Mouse (Mus musculus) embryonic fibroblast, embryonic 13.5 days (primary cell): ENCODE data around the gene Thbd.

Experiments used
- CTCF ChIP-seq: IDR thresholded peaks from 2 replicates; pipeline ENCODE4 v1.5.1; 2011; ENCODE audit warnings: mild to moderate bottlenecking, control low read depth, low read length, moderate library complexity, borderline replicate concordance; ENCODE audit not compliant: insufficient read depth
- POLR2A ChIP-seq: IDR thresholded peaks from 2 replicates; pipeline ENCODE4 v1.6.1; 2011; ENCODE audit warnings: low read depth, mild to moderate bottlenecking, control low read depth, low read length, moderate library complexity

GRCm38 (mm10) chr2:148393149-148393548 lies 14.8 kb downstream of the Thbd start:
- TF ChIP-seq CTCF (no peak), POLR2A (no peak)
